Mouse (Mus musculus): ENCODE results near the gene Frem2.

DNA sequence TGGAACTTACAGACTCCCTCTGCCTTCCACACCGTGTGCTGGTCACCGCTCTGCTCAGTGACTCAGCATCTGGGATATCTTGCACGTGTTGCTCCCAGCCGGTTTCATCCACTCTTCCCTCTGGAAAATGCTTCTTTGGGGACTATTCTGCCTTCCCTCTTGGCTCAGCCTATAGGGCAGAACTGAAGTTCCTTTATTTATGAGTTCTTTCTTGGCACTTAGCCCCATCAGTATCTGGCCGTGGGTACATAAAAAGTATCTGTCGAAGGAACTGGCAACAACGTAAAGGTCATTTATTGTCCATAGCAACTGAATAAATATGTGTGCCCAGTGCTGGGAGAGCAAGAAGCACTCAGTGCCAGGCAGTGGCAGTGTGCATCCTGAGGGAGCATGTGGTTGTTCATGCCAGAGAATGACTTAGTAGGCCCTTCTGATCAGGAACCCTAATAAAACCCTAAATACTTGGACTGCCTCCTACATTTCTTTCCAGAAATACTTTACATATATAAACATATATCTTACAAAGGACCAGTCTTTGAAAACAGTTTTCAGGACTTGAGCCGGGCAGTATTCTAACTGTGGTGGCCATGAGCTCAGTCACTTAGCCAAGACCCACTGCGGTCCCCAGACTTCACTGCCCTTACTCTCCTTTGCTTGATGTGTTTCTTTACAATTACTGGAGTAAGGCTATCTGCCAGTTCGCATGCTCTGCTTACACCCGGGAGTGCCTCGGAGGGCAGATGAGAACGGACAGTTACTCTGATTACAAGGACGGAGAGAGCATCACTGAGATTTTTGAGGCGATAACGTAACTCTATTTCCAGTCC, 99.6 kb downstream of the Frem2 start:
- TF ChIP-seq CTCF (IDR thresholded peaks at IDR 0.05; ENCODE audit: borderline replicate concordance, control insufficient read depth, extremely low read depth, insufficient read depth, low read length, poor library complexity) (no peak), POLR2A (IDR thresholded peaks at IDR 0.05; ENCODE audit: control insufficient read depth, extremely low read depth, insufficient read depth, low read length, poor library complexity) (no peak)
